Mouse (Mus musculus) C2C12 (cell line): Measurements from ENCODE around the gene Ppp1r8. TPM values are rescaled to one million over a fixed set of nuclear protein-coding genes. Genes with fewer than 3 reads are reported as not detected.

Experiments
- H3K27me3 ChIP-seq: one replicate; pipeline ENCODE4 v1.6.1; 2011; ENCODE audit not compliant: control insufficient read depth, insufficient read depth, insufficient read length
- H3K36me3 ChIP-seq: one replicate; pipeline ENCODE4 v1.6.1; 2011; ENCODE audit not compliant: control insufficient read depth, insufficient read depth
- H3K4me3 ChIP-seq: one replicate; pipeline ENCODE4 v1.5.1; 2011; ENCODE audit warnings: mild to moderate bottlenecking, control low read depth; ENCODE audit not compliant: poor library complexity, insufficient read depth, severe bottlenecking
- H3K79me2 ChIP-seq: one replicate; pipeline ENCODE4 v1.6.1; 2011; ENCODE audit not compliant: control insufficient read depth, insufficient read depth
- H3K79me3 ChIP-seq: one replicate; pipeline ENCODE4 v1.6.1; 2011; ENCODE audit warnings: low read depth, control low read depth
- H3ac ChIP-seq: one replicate; pipeline ENCODE3; 2011; ENCODE audit warnings: low read depth; ENCODE audit not compliant: control insufficient read depth, insufficient read length
- CEBPB ChIP-seq: IDR thresholded peaks from one replicate; pipeline ENCODE4 v1.6.1; 2011; ENCODE audit warnings: low read depth, mild to moderate bottlenecking, control low read depth, moderate library complexity
- CTCF ChIP-seq: IDR thresholded peaks from one replicate; pipeline ENCODE4 v1.5.1; 2011; ENCODE audit not compliant: control insufficient read depth, insufficient read depth, insufficient read length
- FOSL1 ChIP-seq: IDR thresholded peaks from one replicate; pipeline ENCODE4 v1.8.0; 2011; ENCODE audit warnings: mild to moderate bottlenecking, low read length; ENCODE audit not compliant: poor library complexity, insufficient read depth, severe bottlenecking
- MAX ChIP-seq: IDR thresholded peaks from one replicate; pipeline ENCODE4 v1.6.1; 2011; ENCODE audit warnings: mild to moderate bottlenecking, control low read depth
- MYOD1 ChIP-seq: IDR thresholded peaks from one replicate; pipeline ENCODE4 v1.6.1; 2011; ENCODE audit warnings: low read depth; ENCODE audit not compliant: control insufficient read depth, insufficient read length
- MYOG ChIP-seq: IDR thresholded peaks from one replicate; pipeline ENCODE4 v1.6.1; 2011; ENCODE audit not compliant: control insufficient read depth, insufficient read length; ENCODE audit errors: extremely low read depth
- USF1 ChIP-seq: IDR thresholded peaks from one replicate; pipeline ENCODE4 v1.6.1; 2011; ENCODE audit warnings: low read depth, mild to moderate bottlenecking, control low read depth, moderate library complexity
- polyA plus RNA-seq: library from polyadenylated mRNA; unstranded; fragments of >200 nt; fragmentation: generic; extraction: Trizol; gene quantifications from one replicate; pipeline ENCODE4 v1.2.1, GENCODE M21; 2012; ENCODE audit warnings: missing spikeins

The Ppp1r8 gene
- polyA plus RNA-seq, 1 experiment = 81.7 TPM

- H3K79me3 ChIP-seq = no peaks in the 10 kb centered on the region
- no peaks in the 10 kb centered on the region for H3K79me2 ChIP-seq
- H3ac ChIP-seq = no peak overlapping the region
- H3K4me3 ChIP-seq = no peak overlapping the region
- no peak for TF ChIP-seq FOSL1
- no peak for TF ChIP-seq MYOD1
- TF ChIP-seq MAX = no peak
- TF ChIP-seq CTCF = no peak
- TF ChIP-seq CEBPB = no peak
- no peak for TF ChIP-seq MYOG
- TF ChIP-seq USF1 = no peak
- no peaks in the 10 kb centered on the region for H3K27me3 ChIP-seq
- H3K36me3 ChIP-seq = no peaks in the 10 kb centered on the region
These were observed 33.3 kb downstream of the Ppp1r8 start for GRCm38 (mm10) chr4:132809621-132810020.

DNA sequence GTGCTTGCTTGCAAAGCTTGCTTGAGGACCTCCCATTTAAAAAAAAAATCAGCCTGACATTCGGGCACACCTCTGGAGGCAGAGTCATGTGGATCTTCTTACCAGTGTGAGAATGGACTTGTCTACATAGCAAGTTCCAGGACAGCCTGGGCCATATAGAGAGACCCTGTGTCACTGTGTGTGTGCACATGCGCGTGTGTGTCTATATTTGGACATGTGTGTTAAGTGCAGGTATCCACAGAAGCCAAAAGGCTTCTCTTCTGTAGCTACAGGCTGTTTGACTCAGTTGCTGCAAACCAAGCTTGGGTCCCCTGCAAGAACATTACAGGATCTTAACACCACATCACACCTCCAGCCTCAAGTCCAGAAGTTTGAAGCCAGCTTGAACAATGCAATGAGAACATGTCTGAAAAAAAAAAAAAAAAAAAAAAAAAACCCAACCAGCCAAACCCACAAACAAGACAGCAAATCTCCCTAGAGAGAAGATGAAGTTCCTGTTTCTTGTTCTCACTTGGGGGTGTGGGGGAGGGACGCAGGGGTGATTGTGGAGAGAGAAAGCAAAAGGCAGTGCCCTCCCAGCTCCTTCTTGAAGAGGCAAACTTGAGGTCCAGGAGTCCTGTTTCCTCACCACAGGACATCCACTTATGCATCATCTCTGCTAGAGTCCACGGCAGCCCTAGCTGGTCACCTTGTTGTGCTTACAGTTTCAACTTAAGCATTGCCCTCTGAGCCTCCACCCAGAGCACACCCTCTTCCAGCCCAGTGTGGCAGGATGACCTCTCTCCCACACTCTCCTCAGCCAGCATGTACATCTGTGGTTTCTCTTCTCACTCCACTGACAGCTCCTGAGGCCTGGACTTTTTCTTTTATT is 35.0 kb downstream of the Ppp1r8 start:
- TF ChIP-seq MAX (no peak), MYOG (no peak), CEBPB (no peak)
- no peaks in the 10 kb centered on the region for H3K36me3 ChIP-seq
- H3K4me3 ChIP-seq = no peak overlapping the region
- H3K79me2 ChIP-seq = no peaks in the 10 kb centered on the region
- H3K27me3 ChIP-seq = no peaks in the 10 kb centered on the region
- H3K79me3 ChIP-seq = no peaks in the 10 kb centered on the region
- no peak overlapping the region for H3ac ChIP-seq

- H3ac ChIP-seq = no peak overlapping the region
- no peaks in the 10 kb centered on the region for H3K27me3 ChIP-seq
- H3K79me2 ChIP-seq = no peaks in the 10 kb centered on the region
- no peaks in the 10 kb centered on the region for H3K36me3 ChIP-seq
- H3K79me3 ChIP-seq = no peaks in the 10 kb centered on the region
- H3K4me3 ChIP-seq = no peak overlapping the region
- TF ChIP-seq MYOG = no peak
- TF ChIP-seq FOSL1 = no peak
- no peak for TF ChIP-seq MAX
- no peak for TF ChIP-seq MYOD1
- no peak for TF ChIP-seq CTCF
- no peak for TF ChIP-seq CEBPB
- TF ChIP-seq USF1 = no peak
These were observed 36.3 kb downstream of the Ppp1r8 start for GRCm38 (mm10) chr4:132806620-132807191.

- Histone ChIP-seq H3K79me3 (no peaks in the 10 kb centered on the region), H3ac (no peak overlapping the region), H3K36me3 (no peaks in the 10 kb centered on the region), H3K4me3 (no peak overlapping the region), H3K27me3 (no peaks in the 10 kb centered on the region), H3K79me2 (no peaks in the 10 kb centered on the region)
- TF ChIP-seq CEBPB = no peak
- TF ChIP-seq CTCF = no peak
- no peak for TF ChIP-seq USF1
- TF ChIP-seq MYOD1 = no peak
- TF ChIP-seq MAX = no peak
- no peak for TF ChIP-seq MYOG
These were observed 37.3 kb downstream of the Ppp1r8 start for GRCm38 (mm10) chr4:132805599-132806197.

- TF ChIP-seq MAX = no peak
- TF ChIP-seq CEBPB = no peak
- no peak for TF ChIP-seq FOSL1
- no peak for TF ChIP-seq CTCF
- TF ChIP-seq USF1 = no peak
- TF ChIP-seq MYOD1 = no peak
- no peak for TF ChIP-seq MYOG
- H3K36me3 ChIP-seq = no peaks in the 10 kb centered on the region
These were observed 37.8 kb downstream of the Ppp1r8 start for GRCm38 (mm10) chr4:132805146-132805545.

More at GRCm38 (mm10) chr4:132805146-132805545, 37.8 kb downstream of the Ppp1r8 start:
- Histone ChIP-seq H3ac (no peak overlapping the region), H3K4me3 (no peak overlapping the region), H3K79me3 (no peaks in the 10 kb centered on the region), H3K27me3 (no peaks in the 10 kb centered on the region), H3K79me2 (no peaks in the 10 kb centered on the region)
